In genomic region chr19:9952912-9953311, GRCm38 (mm10) we compare ENCODE assay signal across 27 mouse cellular contexts. TPM values are rescaled to one million over a fixed set of nuclear protein-coding genes. Genes with fewer than 3 reads are reported as not detected.
DNase-seq lines count a peak whose midpoint lies in the region; ATAC-seq and TF ChIP-seq lines count a peak whose summit lies in the region.
"Had no signal": no experiment of that assay in that cellular context is flagged by ENCODE, and none has a peak within 500 bp of the region (broad histone marks: within the 10 kb centered on the region; RNA-seq: fewer than 3 reads in every experiment).

No protein-coding gene starts in this region.

- no peak for DNase-seq in left cerebral cortex, adult 2 months (ENCODE audit: extremely low spot score in 1 of 2, low spot score in 2 of 2)
- no peak for DNase-seq in left cerebral cortex, postnatal 36 days (ENCODE audit: low spot score in 2 of 2)
- peak; percentile 57 for DNase-seq in lung, postnatal 36 days
- DNase-seq in lung, postnatal 10 days, result no peak
- no peak for DNase-seq in heart, adult 9 months (ENCODE audit: low spot score in 2 of 2)
- DNase-seq in embryo, embryonic 9.5 days (ENCODE audit: extremely low spot score), result no peak
- DNase-seq: adrenal gland, postnatal 14 days; cerebellum, adult 18-20 months; cerebellum, postnatal 10 days; gastrocnemius, postnatal 10 days; kidney, adult 18-20 months; kidney, postnatal 4 days; right cerebral cortex, postnatal 25 days had no signal

- H3K27ac ChIP-seq in left cerebral cortex, adult 2 months, result peak overlapping the region; percentile 36; the same call in 1 of the 2 replicates
- H3K27ac ChIP-seq: limb, embryonic 13.5 days; liver, embryonic 14.5 days had no signal

- no peak for TF ChIP-seq CTCF in left cerebral cortex, adult 2 months (IDR thresholded peaks at IDR 0.05)

- intact Hi-C loops in left cerebral cortex, adult 2 months (cut with DNase I), result no loop called here
- intact Hi-C loops in left cerebral cortex, postnatal 36 days (cut with DNase I), result no loop called here

- peak; percentile 40 for ATAC-seq in granulocyte monocyte progenitor cell, adult 5-6 weeks (replicated peaks; ENCODE audit: poor library complexity, severe bottlenecking)
- ATAC-seq in megakaryocyte progenitor cell, adult 5-6 weeks (replicated peaks; ENCODE audit: poor library complexity), result 0 out of 2 replicates have a peak, but pooled peaks have one; percentile 15
- ATAC-seq: CD4-positive, CD25-positive, alpha-beta regulatory T cell, adult 4 months; forebrain, embryonic 16.5 days; hindbrain, embryonic 16.5 days; midbrain, embryonic 16.5 days had no signal

- H3K4me3 ChIP-seq in left cerebral cortex, adult 2 months, result no peak overlapping the region
- H3K4me3 ChIP-seq: erythroblast, embryonic 14.5 days; heart, embryonic 12.5 days; kidney, embryonic 15.5 days; limb, embryonic 13.5 days; lung, embryonic 15.5 days had no signal

RNA-seq across cellular contexts. Expression of gene Fth1, which starts 27.5 kb away (rescaled TPM):
- total RNA-seq in left cerebral cortex, adult 2 months (2021), result 1,000 to 10,000 TPM; 2,213 to 2,341 TPM
- total RNA-seq in left cerebral cortex, postnatal 36 days (2021), result 1,000 to 10,000 TPM; 2,116 to 2,547 TPM
- 806 and 810 TPM in 2 replicates for total RNA-seq in granulocyte monocyte progenitor cell, adult 5-6 weeks (2014; fragmentation: Nextera tagmentation)
- total RNA-seq in granulocyte monocyte progenitor cell, adult 5-6 weeks (2017), result 350 and 359 TPM in 2 replicates
- total RNA-seq in megakaryocyte progenitor cell, adult 5-6 weeks (2015), result 1,115 and 1,144 TPM in 2 replicates
- total RNA-seq in megakaryocyte progenitor cell, adult 5-6 weeks (2017), result 325 and 354 TPM in 2 replicates

RNA-seq across cellular contexts. Expression of gene Best1, which starts 48.5 kb away (rescaled TPM):
- under 1 TPM; 0.49 to 0.75 TPM for total RNA-seq in left cerebral cortex, adult 2 months (2021)
- 1 to 10 TPM; 1.0 to 1.2 TPM for total RNA-seq in left cerebral cortex, postnatal 36 days (2021)
- not detected in 2 replicates for total RNA-seq in granulocyte monocyte progenitor cell, adult 5-6 weeks (2014; fragmentation: Nextera tagmentation)
- total RNA-seq in granulocyte monocyte progenitor cell, adult 5-6 weeks (2017), result 0.09 TPM in 1 of 2 replicates, not detected in the other
- total RNA-seq in megakaryocyte progenitor cell, adult 5-6 weeks (2015), result 0.15 and 1.1 TPM in 2 replicates
- not detected in 2 replicates for total RNA-seq in megakaryocyte progenitor cell, adult 5-6 weeks (2017)
- total RNA-seq: common myeloid progenitor, adult 5-6 weeks had no signal

RNA-seq across cellular contexts. Expression of gene Rab3il1, which starts 48.6 kb away (rescaled TPM):
- 1 to 10 TPM; 9.4 TPM for total RNA-seq in left cerebral cortex, adult 2 months (2021)
- 1 to 10 TPM; 8.5 to 9.9 TPM for total RNA-seq in left cerebral cortex, postnatal 36 days (2021)
- 3.7 and 8.2 TPM in 2 replicates for total RNA-seq in granulocyte monocyte progenitor cell, adult 5-6 weeks (2014; fragmentation: Nextera tagmentation)
- 1.9 and 2.8 TPM in 2 replicates for total RNA-seq in granulocyte monocyte progenitor cell, adult 5-6 weeks (2017)
- 3.0 and 4.6 TPM in 2 replicates for total RNA-seq in megakaryocyte progenitor cell, adult 5-6 weeks (2015)
- 3.4 and 3.9 TPM in 2 replicates for total RNA-seq in megakaryocyte progenitor cell, adult 5-6 weeks (2017)
- total RNA-seq: neutrophil, adult 5-6 weeks had no signal

RNA-seq across cellular contexts. Expression of gene Incenp, which starts 53.6 kb away (rescaled TPM):
- 10 to 100 TPM; 28.1 to 28.3 TPM for total RNA-seq in left cerebral cortex, adult 2 months (2021)
- total RNA-seq in left cerebral cortex, postnatal 36 days (2021), result 10 to 100 TPM; 24.7 to 30.7 TPM
- 143 and 171 TPM in 2 replicates for total RNA-seq in granulocyte monocyte progenitor cell, adult 5-6 weeks (2014; fragmentation: Nextera tagmentation)
- total RNA-seq in granulocyte monocyte progenitor cell, adult 5-6 weeks (2017), result 99.8 and 115 TPM in 2 replicates
- total RNA-seq in megakaryocyte progenitor cell, adult 5-6 weeks (2015), result 179 and 188 TPM in 2 replicates
- total RNA-seq in megakaryocyte progenitor cell, adult 5-6 weeks (2017), result 95.9 and 97.2 TPM in 2 replicates
